Mouse (Mus musculus) liver, adult 2 months (tissue): ENCODE measurements around the gene Nlrp1a. TPM values are rescaled to one million over a fixed set of nuclear protein-coding genes. Genes with fewer than 3 reads are reported as not detected.

Experiments
- DNase-seq: peaks from one replicate; pipeline ENCODE4 v3.0.0-alpha.2; 2011; ENCODE audit warnings: low read depth, low spot score; ENCODE audit errors: extremely low read depth
- H3K27ac ChIP-seq: fragments of 200-500 bp; replicated peaks from 2 replicates; pipeline ENCODE4 v1.5.1; 2012; ENCODE audit warnings: low read depth, mild to moderate bottlenecking, control low read depth, inconsistent platforms, low read length; ENCODE audit not compliant: insufficient read depth
- H3K27me3 ChIP-seq: fragments of 200-500 bp; 2 replicates; pipeline ENCODE4 v1.6.1; 2012; ENCODE audit warnings: mild to moderate bottlenecking, moderate library complexity, low read length, inconsistent platforms; ENCODE audit not compliant: control insufficient read depth, insufficient read depth
- H3K36me3 ChIP-seq: fragments of 200-500 bp; 2 replicates; pipeline ENCODE4 v1.6.1; 2012; ENCODE audit warnings: low read length, inconsistent platforms; ENCODE audit not compliant: control insufficient read depth, insufficient read depth
- H3K4me1 ChIP-seq: fragments of 200-500 bp; 2 replicates; pipeline ENCODE4 v1.6.1; 2011; ENCODE audit warnings: low read length; ENCODE audit not compliant: control insufficient read depth, insufficient read depth
- H3K4me3 ChIP-seq: fragments of 200-500 bp; 2 replicates; pipeline ENCODE4 v1.5.1; 2011; ENCODE audit warnings: low read depth, mild to moderate bottlenecking, control low read depth, low read length, moderate library complexity; ENCODE audit not compliant: insufficient read depth
- H3K79me2 ChIP-seq: fragments of 200-500 bp; 2 replicates; pipeline ENCODE4 v1.6.1; 2012; ENCODE audit warnings: inconsistent platforms, mild to moderate bottlenecking, low read length, moderate library complexity; ENCODE audit not compliant: control insufficient read depth, insufficient read depth
- H3K9ac ChIP-seq: fragments of 200-500 bp; 2 replicates; pipeline ENCODE4 v1.6.1; 2012; ENCODE audit warnings: low read depth, mild to moderate bottlenecking, control low read depth, inconsistent platforms, low read length
- CTCF ChIP-seq: fragments of 200-500 bp; IDR thresholded peaks from 2 replicates; pipeline ENCODE4 v1.5.1; 2011; ENCODE audit warnings: low read depth, low read length, control low read depth
- POLR2A ChIP-seq: fragments of 200-500 bp; IDR thresholded peaks from 2 replicates; pipeline ENCODE4 v1.6.1; 2011; ENCODE audit warnings: low read length, control low read depth; ENCODE audit not compliant: insufficient read depth; ENCODE audit errors: extremely low read depth
- WGBS: fragments of 180-500 bp; shearing (Covaris S2); methylation state at CpG from one replicate; pipeline ENCODE4 v1.1.7; 2018; 5-methylcytosine and 5-hydroxymethylcytosine counted together
- polyA plus RNA-seq: library from polyadenylated mRNA; depleted of rRNA; stranded (reverse); fragments of >200 nt; gene quantifications from 2 replicates; pipeline ENCODE4 v1.2.3, GENCODE M21; 2012; rRNA removed
- total RNA-seq: library from RNA; depleted of rRNA; stranded (reverse); fragments of >200 nt; gene quantifications from 2 replicates; pipeline ENCODE4 v1.2.3, GENCODE M21; 2014; rRNA removed

Nlrp1a gene
- 0.09 and 0.20 TPM in 2 replicates for total RNA-seq
- 0.04 TPM in 1 of 2 replicates, not detected in the other for polyA plus RNA-seq

DNA sequence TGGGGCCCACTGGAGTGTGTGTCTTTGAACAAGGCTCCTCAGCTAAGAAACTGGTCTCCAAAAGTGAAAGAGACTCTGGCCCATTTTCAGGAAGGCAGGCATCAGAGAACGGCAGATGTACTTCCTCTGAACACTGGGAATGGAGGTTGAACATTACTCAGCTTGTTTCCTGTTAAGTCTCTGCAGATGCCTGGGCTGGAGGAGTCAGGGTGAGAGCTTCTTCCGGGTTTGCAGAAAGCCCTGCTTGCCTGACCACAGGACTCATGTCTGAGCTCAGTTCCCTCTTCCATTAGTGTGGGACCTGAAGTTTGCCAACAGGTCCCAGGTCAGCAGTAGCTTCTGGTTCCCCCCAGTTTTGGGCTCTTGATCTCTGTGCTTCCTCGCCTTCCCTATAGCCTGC, at the start of gene Nlrp1a:
TSS of gene Nlrp1a (minus strand) at position 44 of the 400 bp plus-strand sequence.
- Histone ChIP-seq H3K9ac (no peak within 1 kb of the TSS), H3K27me3 (0 out of 2 replicates have a peak, but pooled peaks cover 3% of the 10 kb centered on the region), H3K79me2 (no peaks in the 10 kb centered on the region), H3K36me3 (no peaks in the 10 kb centered on the region), H3K4me1 (no peaks in the 10 kb centered on the region), H3K27ac (no peak within 1 kb of the TSS), H3K4me3 (no peak within 1 kb of the TSS)
- 69% methylated on average over 3 of the region's 3 CpGs for WGBS
- no peak for TF ChIP-seq POLR2A
- TF ChIP-seq CTCF, result no peak
- peak; percentile 33 for DNase-seq

DNA sequence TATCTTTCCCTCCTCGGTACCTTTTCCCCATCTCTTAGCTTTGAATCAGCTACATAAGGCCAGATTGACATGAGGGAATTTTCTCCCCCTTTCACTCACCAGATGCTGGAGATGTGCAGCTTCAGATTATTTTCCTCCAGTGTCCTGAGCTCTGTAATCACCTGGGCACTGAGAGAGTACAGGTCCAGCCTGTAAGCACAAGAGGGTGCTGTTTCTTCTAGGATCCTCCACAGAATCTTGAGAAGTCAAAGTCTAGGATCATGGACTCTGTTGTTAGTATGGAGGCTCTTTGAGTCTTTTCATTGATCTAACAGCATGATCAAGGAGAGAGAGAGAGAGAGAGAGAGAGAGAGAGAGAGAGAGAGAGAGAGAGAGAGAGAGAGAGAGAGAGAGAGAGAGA, 25.1 kb upstream of the Nlrp1a start:
- no peak for TF ChIP-seq POLR2A
- no peak for TF ChIP-seq CTCF
- Histone ChIP-seq H3K79me2 (no peaks in the 10 kb centered on the region), H3K27ac (no peak overlapping the region), H3K4me1 (no peaks in the 10 kb centered on the region), H3K4me3 (no peak overlapping the region), H3K36me3 (no peaks in the 10 kb centered on the region), H3K9ac (no peak overlapping the region), H3K27me3 (no peaks in the 10 kb centered on the region)
- no peak for DNase-seq
- WGBS, result 71% methylated on average over 1 of the region's 1 CpGs

DNA sequence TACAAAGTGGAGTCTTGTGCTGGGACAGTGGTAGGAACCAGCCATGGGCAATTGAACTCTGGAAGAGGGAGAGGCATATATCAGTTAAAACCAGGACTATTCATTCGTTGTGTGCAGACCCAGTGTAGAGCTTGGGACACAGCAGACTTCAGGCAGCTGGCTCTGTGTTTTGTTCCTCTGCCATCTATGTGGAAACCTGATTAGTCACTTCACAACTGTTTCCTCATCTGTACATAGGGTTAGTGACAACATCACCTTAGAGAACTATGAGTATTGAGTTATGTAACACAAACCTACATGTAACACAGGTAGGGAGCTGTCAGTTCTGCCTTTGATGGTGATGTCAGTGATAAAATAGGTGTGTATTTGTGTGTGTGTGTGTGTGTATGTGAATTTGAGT, 19.6 kb upstream of the Nlrp1a start:
- Histone ChIP-seq H3K79me2 (no peaks in the 10 kb centered on the region), H3K27ac (no peak overlapping the region), H3K4me3 (no peak overlapping the region), H3K9ac (no peak overlapping the region), H3K4me1 (no peaks in the 10 kb centered on the region), H3K27me3 (no peaks in the 10 kb centered on the region), H3K36me3 (no peaks in the 10 kb centered on the region)
- TF ChIP-seq CTCF (no peak), POLR2A (no peak)
- DNase-seq, result no peak
- 50% methylated on average over 1 of the region's 1 CpGs for WGBS

DNA sequence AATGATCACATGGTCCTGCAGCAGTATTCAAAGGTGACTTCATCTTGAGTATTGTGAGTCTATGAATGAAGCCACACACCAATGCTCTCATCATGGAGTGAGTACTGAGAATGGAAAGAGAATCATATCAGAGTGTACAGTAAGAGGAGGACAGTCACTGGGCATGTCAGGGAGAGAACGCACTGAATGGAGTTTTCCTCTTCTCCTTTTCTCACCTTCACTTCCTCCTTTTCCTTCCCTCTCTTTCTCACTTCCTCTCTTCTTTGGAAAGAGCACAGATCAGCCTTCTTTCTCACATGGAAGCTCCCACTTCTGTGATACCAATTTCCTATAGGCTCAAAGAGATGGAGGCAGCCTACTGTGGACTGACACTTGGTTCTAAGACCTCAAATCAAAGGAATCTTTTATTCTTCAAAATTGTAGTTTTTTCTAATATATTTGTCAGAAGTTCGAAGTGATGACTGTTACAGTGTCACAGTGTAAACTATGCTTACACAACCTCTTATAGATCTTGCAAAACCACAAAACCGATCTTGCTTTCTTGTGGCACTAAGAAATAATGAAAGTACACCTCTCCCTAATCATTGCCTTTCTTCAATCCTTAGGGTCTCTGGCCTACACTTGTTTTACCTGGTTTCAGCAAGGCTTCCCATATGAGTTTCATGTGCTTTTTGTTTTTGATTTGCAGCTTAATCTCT, 15.1 kb upstream of the Nlrp1a start:
- H3K4me1 ChIP-seq, result no peaks in the 10 kb centered on the region
- H3K9ac ChIP-seq, result no peak overlapping the region
- WGBS, result 64% methylated on average over 3 of the region's 3 CpGs
- no peaks in the 10 kb centered on the region for H3K36me3 ChIP-seq
- H3K27ac ChIP-seq, result no peak overlapping the region
- H3K79me2 ChIP-seq, result no peaks in the 10 kb centered on the region
- H3K4me3 ChIP-seq, result no peak overlapping the region
- DNase-seq, result peak; percentile 9
- H3K27me3 ChIP-seq, result no peaks in the 10 kb centered on the region
- TF ChIP-seq CTCF (no peak), POLR2A (no peak)

DNA sequence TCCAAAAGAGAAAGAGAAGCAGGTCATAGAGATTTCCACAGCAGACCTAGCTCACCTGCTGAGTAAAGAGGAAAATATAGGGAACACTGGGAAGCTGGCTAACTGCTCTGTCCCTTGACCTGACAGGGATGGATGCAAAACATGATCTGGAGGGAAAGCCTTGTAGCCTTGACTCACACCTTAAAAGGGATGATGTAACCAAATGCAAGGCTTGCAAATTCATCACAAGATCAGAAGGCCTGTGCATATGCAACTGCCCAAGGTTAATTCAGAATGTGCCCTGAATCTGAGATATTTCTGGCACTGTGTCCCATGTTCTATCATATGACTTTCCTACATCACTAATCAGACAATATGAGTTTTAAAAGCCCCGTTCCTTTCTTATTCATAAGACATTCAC, 10.8 kb upstream of the Nlrp1a start:
- no peak overlapping the region for H3K4me3 ChIP-seq
- DNase-seq, result no peak
- H3K27me3 ChIP-seq, result no peaks in the 10 kb centered on the region
- H3K4me1 ChIP-seq, result no peaks in the 10 kb centered on the region
- 64% methylated on average over 1 of the region's 1 CpGs for WGBS
- no peaks in the 10 kb centered on the region for H3K79me2 ChIP-seq
- TF ChIP-seq POLR2A, result no peak
- no peak for TF ChIP-seq CTCF
- no peak overlapping the region for H3K27ac ChIP-seq
- no peak overlapping the region for H3K9ac ChIP-seq
- no peaks in the 10 kb centered on the region for H3K36me3 ChIP-seq

DNA sequence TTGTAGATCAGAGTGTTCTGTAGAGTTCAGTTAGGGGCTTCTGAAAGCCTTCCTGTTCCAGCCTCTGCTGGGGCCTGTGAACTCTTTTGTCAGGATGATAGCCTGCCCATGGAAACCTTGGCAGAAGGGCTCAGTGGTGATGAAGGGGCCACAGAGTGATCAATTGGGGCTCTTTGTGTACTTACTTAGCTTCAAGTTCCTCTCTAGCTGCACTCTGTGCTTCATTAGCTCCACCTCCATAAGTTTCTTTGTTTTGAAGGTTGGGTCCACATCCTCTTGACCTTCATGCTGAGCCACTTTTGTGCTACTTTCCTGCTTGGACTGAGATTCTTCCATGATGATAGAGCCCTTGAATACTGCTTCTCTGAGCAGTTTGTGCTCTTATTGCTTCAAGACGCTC, 2.5 kb downstream of the Nlrp1a start:
- Histone ChIP-seq H3K27me3 (0 out of 2 replicates have a peak, but pooled peaks cover 3% of the 10 kb centered on the region), H3K4me3 (no peak overlapping the region), H3K36me3 (no peaks in the 10 kb centered on the region), H3K79me2 (no peaks in the 10 kb centered on the region), H3K4me1 (no peaks in the 10 kb centered on the region; the same call in 1 of the 2 replicates), H3K9ac (no peak overlapping the region), H3K27ac (no peak overlapping the region)
- DNase-seq, result no peak
- WGBS, result 78% methylated on average over 1 of the region's 1 CpGs
- TF ChIP-seq CTCF (no peak), POLR2A (no peak)
